Mouse (Mus musculus) thymus, postnatal 14 days (tissue): ENCODE measurements around the gene Acsbg2.

Experiments
- DNase-seq: peaks from one replicate; pipeline ENCODE4 v3.0.0; 2021

Gene Acsbg2

GRCm38 (mm10) chr17:56870287-56870953 is 3.8 kb downstream of the Acsbg2 start:
- no peak for DNase-seq

DNA sequence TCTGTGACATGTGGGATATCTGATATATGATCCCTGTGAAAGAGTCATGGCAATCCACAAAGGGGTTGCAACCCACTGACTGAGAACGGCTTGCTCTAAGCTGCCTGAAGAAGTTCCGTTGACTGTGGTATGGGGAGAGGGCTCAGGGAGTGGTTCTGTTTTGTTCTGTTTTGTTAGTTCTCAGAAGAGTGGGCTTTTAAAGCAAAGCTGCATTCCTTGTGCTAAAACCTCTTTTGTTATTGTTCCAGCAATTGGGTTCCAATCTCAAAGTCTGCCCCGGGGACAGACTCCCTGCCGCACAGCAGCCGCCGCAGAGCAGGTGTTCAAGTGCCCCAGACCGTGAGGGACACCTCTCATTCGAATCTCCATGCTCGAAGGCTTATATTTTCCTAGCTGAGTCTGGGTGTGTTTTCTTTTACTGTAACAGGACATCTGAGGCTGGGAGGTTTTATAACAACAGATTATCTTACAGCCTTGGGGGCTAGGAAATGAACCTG is 4.7 kb downstream of the Acsbg2 start:
- DNase-seq: no peak

DNA sequence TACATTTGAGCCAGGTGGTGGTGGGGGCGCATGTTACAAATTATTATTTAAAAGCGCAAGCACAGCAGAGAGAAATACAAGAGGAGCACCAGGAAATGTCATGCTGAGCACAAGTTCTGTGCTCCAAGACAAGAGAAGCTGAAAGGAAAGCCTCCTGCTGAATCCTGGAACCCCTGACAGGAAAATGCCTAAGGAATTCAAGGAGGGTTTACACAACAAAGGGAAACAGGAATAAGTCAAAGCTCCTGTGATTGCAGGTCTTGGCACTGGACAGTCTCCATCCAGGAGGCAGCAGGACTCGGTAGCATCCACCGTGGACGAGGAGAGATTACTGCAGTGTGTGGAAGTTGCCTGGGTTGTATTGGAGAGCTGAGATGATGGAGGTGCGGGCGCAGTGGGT is 8.2 kb downstream of the Acsbg2 start:
- DNase-seq: no peak

- peak; percentile 34 for DNase-seq
These were observed 13.1 kb downstream of the Acsbg2 start for GRCm38 (mm10) chr17:56861197-56861596.

GRCm38 (mm10) chr17:56858922-56859321 is 15.3 kb downstream of the Acsbg2 start:
- no peak for DNase-seq

- DNase-seq: peak; percentile 77
These were observed 16.0 kb downstream of the Acsbg2 start for GRCm38 (mm10) chr17:56858216-56858615.

DNA sequence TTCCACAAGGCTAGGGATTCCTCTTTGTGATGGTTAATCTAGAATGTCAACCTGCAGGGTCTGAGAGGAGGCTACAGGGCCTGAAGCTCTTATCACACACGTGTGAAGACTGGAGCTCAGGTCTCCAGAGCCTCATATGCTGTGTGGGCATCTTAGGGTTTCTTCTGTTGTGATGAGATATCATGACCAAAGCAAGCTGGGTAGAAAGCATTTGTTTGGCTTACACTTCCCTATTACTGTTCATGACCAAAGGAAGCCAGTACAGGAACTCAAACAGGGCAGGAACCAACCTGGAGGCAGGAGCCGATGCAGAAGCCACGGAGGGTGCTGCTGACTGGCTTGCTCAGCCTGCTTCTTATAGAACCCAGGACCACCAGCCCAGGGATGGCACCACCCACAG is 18.8 kb downstream of the Acsbg2 start:
- DNase-seq: no peak

DNA sequence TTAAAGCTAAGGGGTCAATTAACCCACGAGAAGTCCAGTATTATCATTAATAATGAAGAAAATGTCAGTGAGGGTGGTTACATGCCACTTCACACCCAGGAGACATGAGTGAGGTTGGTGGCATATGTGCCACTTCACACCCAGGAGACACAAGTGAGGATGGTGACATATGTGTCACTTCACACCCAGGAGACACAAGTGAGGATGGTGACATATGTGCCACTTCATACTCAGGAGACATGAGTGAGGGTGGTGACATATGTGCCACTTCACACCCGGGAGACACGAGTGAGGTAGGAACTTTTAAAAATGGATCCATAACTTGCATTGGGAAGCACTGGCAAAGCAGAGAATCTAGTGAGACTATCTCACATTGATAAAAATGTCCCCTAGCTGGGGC is 23.1 kb downstream of the Acsbg2 start:
- no peak for DNase-seq

- no peak for DNase-seq
These were observed 24.5 kb downstream of the Acsbg2 start for GRCm38 (mm10) chr17:56849710-56850109.

- no peak for DNase-seq
These were observed 25.5 kb downstream of the Acsbg2 start for GRCm38 (mm10) chr17:56848785-56849184.

DNA sequence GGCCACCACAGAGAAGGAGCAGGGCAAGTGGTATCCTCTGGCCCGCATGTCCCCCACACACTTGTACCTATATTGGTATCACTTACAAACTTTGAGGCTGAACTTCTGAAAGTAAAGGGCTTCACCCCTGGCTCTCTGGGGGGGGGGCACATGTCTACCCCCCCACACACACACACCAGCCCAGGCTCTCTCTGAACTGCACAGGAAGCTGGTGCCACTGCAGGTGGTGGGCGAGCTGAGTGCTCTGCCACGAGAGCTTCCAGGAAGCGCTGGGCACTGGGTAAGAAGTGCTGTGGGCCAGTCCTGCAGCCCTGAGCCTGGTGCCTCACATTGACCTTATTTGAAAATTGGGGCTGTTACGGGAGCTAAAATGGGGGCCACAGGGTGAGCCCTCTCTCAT is 30.6 kb downstream of the Acsbg2 start:
- peak; percentile 80 for DNase-seq

- no peak for DNase-seq
These were observed 32.1 kb downstream of the Acsbg2 start for GRCm38 (mm10) chr17:56842173-56842572.

- no peak for DNase-seq
These were observed 33.7 kb downstream of the Acsbg2 start for GRCm38 (mm10) chr17:56840524-56840923.

DNA sequence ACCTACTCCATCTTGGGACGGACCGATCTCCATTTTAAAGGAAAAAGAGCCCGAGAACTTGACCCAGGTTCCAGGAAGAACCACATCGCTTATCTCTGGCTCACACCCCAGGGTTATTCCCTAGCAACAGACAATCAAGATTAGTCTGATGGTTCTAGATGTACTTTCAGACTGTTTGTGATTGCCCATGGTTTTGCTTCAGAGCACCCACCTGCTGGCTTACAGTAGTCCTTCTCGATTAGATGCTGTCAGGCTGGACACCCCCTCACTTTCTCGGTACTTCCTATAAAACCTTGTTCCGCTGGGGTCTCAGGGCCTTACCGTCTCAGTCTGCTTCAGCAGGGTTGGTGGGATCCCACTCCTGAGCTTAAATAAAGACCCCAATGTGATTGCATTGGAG is 37.9 kb downstream of the Acsbg2 start:
- DNase-seq: no peak

- DNase-seq: no peak
These were observed 40.9 kb downstream of the Acsbg2 start for GRCm38 (mm10) chr17:56833381-56833780.

DNA sequence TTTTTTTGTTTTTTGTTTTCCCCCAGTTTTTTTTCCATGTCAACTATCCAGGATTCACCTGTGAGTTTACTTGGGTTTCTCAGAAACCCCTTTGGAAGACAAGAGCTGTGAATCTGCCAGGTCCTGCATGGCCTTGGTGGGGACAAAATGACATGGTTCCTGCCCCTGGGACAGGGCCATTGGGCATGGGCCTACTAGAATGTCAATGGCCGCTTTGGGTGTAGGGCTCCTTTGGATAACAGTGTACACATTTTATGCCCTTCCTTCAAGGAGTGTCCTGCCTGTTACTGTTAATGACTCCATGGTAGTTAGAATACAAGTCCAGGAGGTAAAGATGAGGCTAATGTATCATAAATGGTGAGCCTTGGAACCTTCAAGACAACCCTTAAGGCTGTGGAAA is 41.3 kb downstream of the Acsbg2 start:
- DNase-seq: no peak

DNA sequence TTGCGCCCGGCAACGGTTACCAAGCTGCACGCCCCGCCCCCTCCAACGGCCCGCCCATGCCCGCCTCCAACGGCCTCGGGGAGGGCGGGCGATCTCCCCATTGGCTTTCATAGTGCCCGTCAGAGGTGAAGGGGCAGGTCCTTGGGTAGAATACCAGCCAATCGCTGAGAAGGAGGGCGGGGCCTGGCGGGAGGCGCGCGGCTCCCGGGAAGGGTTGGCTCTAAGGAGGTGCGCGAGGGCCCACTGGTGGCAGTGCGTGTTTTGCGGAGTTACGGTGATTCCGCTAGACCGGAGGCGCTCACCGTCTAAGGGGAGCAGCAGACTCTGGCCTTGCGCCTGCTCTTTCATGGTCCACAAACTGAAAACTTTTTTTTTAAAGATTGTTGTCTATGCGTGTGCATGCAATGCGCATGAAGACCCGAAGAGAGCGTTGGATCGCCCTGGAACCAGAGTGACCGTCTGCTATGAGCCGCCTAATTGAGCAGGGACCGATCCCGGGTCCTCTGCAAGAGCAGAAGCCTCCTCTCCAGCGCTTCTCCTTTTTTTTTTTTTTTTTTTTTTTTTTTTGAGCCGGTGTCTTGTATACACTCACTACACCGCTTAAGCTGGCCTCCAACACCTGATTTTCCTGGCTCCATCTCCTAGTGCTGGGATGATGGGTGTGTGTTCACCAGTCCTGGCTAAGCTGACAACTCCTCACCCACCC is 43.0 kb downstream of the Acsbg2 start:
- peak; percentile 99 for DNase-seq

- no peak for DNase-seq
These were observed 43.7 kb downstream of the Acsbg2 start, which contains the start of gene Rfx2 for GRCm38 (mm10) chr17:56830411-56831110. Rfx2 (minus strand) TSS chr17:56831013.

GRCm38 (mm10) chr17:56829795-56830194 is 44.5 kb downstream of the Acsbg2 start:
- DNase-seq: peak; percentile 22

- no peak for DNase-seq
These were observed 45.1 kb downstream of the Acsbg2 start for GRCm38 (mm10) chr17:56829171-56829570.

DNA sequence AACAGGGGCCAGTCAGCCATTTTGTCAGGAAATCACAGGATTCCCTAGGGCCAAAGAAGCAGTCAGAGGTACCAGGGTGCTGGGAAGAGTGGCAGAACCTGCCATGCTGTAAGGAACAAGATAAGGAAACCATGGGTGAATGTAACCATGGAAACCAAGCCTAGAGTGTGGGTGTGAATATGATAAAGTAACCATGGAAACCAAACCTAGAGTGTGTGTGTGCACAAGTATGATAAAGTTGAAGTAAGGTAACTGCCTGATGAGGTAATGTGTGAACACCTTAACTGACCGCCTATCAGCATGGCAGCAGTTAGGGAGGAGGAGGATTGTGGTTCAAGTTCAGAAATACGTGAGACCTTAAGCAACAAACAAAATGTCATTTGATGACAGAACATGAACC is 47.5 kb downstream of the Acsbg2 start:
- DNase-seq: no peak

- DNase-seq: no peak
These were observed 50.9 kb downstream of the Acsbg2 start for GRCm38 (mm10) chr17:56823352-56823751.

DNA sequence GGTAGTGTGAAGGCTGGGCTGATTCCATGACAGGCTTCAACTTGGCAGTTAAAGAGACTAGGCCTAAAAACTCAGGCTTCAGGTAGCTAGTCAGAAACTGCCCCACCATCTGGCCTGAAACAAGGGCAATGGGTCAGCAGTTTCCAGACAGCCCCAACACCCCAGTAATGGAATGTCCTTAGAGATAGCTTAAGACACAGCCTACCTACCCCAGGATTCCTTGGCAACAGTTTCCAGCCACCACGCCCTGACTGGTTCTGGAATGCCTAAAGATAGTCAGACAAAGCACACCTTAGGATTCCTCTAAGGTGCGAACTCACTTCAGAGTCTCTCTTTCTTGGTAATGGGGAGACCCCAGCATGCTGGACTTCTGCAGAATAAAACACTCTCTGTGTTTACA is 51.9 kb downstream of the Acsbg2 start:
- no peak for DNase-seq

DNA sequence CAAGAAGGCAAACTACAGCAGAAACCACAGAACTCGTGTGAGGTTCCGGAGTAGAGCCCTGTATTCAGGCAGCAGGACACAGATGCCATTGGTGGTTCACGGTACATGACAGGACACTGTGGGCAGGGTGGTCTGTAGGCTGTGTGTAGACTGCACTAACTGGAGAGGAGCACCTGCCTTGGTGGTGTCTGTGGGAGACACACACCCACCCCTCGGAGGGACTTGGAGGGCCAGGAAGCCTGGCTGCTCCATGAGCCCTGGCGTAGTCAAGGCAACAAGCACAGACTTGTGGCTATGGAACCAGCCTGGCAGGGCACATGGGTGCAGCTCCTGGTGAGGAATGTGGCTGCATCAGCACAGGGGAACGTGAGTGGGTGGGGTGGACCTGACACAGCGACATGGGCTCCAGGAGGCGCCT is 54.5 kb downstream of the Acsbg2 start:
- DNase-seq: peak; percentile 63
